Mouse (Mus musculus) MEL-GATA-1-ER (cell line): ENCODE data around the gene Slc5a2.

Experiments
- DNase-seq: peaks from one replicate; pipeline ENCODE4 v3.0.0-alpha.2; 2012; ENCODE audit warnings: low read depth; ENCODE audit errors: extremely low read depth

Gene Slc5a2

GRCm38 (mm10) chr7:128265411-128265810 is at the start of gene Slc5a2:
Gene Slc5a2 (plus strand): TSS chr7:128265657.
- no peak for DNase-seq

GRCm38 (mm10) chr7:128219952-128220351 is 45.5 kb upstream of the Slc5a2 start:
- peak; percentile 39 for DNase-seq

- DNase-seq: no peak
These were observed 44.5 kb upstream of the Slc5a2 start for GRCm38 (mm10) chr7:128220936-128221335.

- DNase-seq: peak; percentile 50
These were observed 33.7 kb upstream of the Slc5a2 start for GRCm38 (mm10) chr7:128231741-128232140.

GRCm38 (mm10) chr7:128234796-128235195 is 30.7 kb upstream of the Slc5a2 start:
- DNase-seq: no peak

GRCm38 (mm10) chr7:128235481-128235880 is 30.0 kb upstream of the Slc5a2 start:
- DNase-seq: no peak

- no peak for DNase-seq
These were observed 29.0 kb upstream of the Slc5a2 start for GRCm38 (mm10) chr7:128236426-128236825.

GRCm38 (mm10) chr7:128236856-128237592 is 28.4 kb upstream of the Slc5a2 start, which contains the start of gene Armc5:
Gene Armc5 (plus strand): TSS chr7:128237342.
- DNase-seq: peak; percentile 44

- no peak for DNase-seq
These were observed 27.9 kb upstream of the Slc5a2 start for GRCm38 (mm10) chr7:128237593-128237926.

- DNase-seq: peak; percentile 96
These were observed 27.3 kb upstream of the Slc5a2 start, which contains the start of gene 9130023H24Rik for GRCm38 (mm10) chr7:128237927-128238778. Gene 9130023H24Rik (minus strand): TSS chr7:128238031.

GRCm38 (mm10) chr7:128238991-128239390 is 26.5 kb upstream of the Slc5a2 start:
- peak; percentile 49 for DNase-seq

GRCm38 (mm10) chr7:128240131-128240784 is 25.2 kb upstream of the Slc5a2 start:
- DNase-seq: no peak

GRCm38 (mm10) chr7:128242331-128242730 is 23.1 kb upstream of the Slc5a2 start:
- DNase-seq: no peak

- no peak for DNase-seq
These were observed 21.5 kb upstream of the Slc5a2 start for GRCm38 (mm10) chr7:128243921-128244320.

- no peak for DNase-seq
These were observed 20.9 kb upstream of the Slc5a2 start for GRCm38 (mm10) chr7:128244410-128245025.

- no peak for DNase-seq
These were observed 19.9 kb upstream of the Slc5a2 start for GRCm38 (mm10) chr7:128245547-128245946.

GRCm38 (mm10) chr7:128246496-128247391 is 18.7 kb upstream of the Slc5a2 start, which contains the start of gene Tgfb1i1:
Gene Tgfb1i1 (plus strand): TSS chr7:128246812.
- no peak for DNase-seq

- DNase-seq: peak; percentile 58
These were observed 18.0 kb upstream of the Slc5a2 start for GRCm38 (mm10) chr7:128247443-128247842.

GRCm38 (mm10) chr7:128248081-128249042 is 17.1 kb upstream of the Slc5a2 start:
- DNase-seq: no peak
